Mouse (Mus musculus): ENCODE results near the gene Zfp366.

The Zfp366 gene

GRCm38 (mm10) chr13:99258677-99259076 is 74.1 kb downstream of the Zfp366 start:
- DNase-seq, result peak; percentile 63

DNA sequence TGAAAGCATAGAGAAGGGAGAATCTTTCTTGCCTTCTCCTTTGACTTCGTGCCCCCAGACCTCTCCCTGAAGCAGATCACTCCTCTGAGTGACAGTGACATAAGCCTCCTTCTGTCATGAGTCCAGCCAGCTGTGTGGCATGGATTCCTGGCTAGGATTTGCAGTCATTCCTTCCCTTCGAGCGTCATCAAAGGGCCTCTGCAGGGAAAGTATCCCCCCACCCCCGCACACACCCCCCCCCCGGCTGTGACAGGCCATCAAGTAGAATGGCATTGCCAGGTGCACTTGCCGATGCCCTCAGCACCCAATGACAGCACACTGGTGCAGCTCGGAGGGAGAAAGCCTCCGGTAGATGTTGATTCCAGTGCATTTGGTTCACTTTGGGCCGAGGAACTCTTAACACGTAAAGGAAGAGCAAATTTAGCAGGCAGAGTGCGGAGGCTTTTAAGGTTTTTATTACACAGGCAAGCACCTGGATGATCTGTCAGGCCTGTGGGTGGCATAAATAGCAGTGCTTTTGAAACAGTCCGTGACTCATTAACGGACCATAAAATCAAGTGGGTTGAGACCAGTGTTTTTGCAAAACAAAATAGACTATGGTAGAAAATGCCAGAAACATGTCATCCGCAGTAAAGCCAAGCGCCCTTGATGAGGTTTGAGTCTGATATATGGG is 75.0 kb downstream of the Zfp366 start:
- DNase-seq, result peak; percentile 73

DNA sequence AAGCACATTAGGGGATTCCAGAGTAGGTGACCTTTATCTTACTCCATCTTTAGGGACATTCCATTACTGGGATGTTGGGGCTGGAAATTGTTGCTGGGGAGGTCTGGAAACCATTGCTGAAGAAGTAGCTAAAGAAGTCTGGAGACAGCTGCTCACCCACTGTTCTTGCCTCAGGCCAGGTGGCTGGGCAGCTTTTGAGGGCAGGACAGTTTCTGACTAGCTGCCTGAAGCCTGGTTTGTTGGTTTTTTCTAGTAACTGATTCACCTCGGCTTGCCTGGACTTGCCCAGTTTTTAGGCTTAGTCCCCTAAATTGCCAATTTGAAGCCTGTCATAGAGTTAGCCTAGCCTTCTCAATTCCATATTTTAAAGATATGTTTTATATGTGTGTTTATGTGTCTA is 77.8 kb downstream of the Zfp366 start:
- peak; percentile 55 for DNase-seq

GRCm38 (mm10) chr13:99263159-99263783 is 78.6 kb downstream of the Zfp366 start:
- DNase-seq, result peak; percentile 64

GRCm38 (mm10) chr13:99264483-99264882 is 79.9 kb downstream of the Zfp366 start:
- DNase-seq, result peak; percentile 82

- peak; percentile 71 for DNase-seq
Observed at GRCm38 (mm10) chr13:99272046-99272445, 87.4 kb downstream of the Zfp366 start.

DNA sequence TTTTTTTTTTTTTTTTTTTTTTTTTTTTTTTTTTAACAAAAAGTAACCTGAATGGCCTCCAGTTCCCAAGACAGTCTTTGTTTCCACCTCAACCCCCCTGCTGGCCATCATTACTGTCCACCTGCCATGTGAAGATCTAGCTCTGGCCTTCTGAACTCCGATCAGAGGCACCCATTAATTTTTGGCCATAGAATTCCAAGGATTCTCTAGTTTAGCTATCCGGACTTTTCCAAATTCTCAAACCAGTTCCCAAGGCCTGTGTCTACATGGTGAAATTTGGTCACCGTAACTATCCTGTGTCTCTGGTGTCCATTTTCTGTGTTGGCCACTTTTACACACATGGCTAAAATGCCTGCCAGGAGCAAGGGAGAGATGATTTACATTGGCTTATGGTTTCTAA is 92.9 kb downstream of the Zfp366 start:
- DNase-seq, result peak; percentile 54

- DNase-seq, result peak; percentile 52
Observed at GRCm38 (mm10) chr13:99278511-99278910, 93.9 kb downstream of the Zfp366 start.

GRCm38 (mm10) chr13:99279351-99279750 is 94.7 kb downstream of the Zfp366 start:
- DNase-seq, result peak; percentile 86

DNA sequence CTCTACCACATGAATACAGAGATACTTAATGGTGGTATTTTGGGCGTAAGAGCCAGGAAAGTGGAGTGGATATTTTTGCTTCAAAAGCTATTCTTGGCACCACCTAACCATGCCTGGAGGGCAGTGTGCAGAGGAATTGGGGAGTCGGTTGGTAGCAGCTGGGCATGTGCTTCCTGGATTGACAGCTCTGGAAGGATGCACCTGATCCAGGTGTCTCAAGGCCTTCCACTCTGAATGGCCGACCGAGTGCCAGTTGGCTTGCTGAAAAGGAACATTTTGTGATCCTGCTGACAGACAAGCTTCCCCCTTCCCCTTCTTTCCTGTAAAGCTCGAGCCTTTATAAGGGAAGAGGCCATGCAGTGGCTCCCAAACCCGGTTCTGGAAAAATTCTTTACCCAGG is 98.3 kb downstream of the Zfp366 start:
- DNase-seq, result peak; percentile 92

DNA sequence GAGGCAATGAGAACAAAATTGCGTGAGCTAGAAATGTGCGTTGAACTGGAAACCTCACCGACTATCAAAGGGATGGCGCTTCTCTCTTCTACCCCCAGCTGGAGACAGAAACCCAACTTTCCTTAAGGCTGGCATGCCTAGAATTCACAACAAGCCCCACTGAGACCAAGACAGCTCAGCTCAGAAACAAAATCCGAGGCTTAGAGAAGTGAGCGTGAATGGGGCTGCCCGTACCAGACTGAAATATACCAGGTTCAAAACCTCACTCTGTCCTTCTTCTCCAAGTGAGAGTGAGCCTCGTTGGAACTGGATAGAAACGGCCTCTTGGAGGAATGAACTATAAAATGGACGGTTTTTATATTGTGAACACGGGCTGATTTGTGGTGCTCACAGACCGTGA is 99.3 kb downstream of the Zfp366 start:
- peak; percentile 87 for DNase-seq

GRCm38 (mm10) chr13:99284400-99285160 is 100.0 kb downstream of the Zfp366 start:
- peak; percentile 86 for DNase-seq

DNA sequence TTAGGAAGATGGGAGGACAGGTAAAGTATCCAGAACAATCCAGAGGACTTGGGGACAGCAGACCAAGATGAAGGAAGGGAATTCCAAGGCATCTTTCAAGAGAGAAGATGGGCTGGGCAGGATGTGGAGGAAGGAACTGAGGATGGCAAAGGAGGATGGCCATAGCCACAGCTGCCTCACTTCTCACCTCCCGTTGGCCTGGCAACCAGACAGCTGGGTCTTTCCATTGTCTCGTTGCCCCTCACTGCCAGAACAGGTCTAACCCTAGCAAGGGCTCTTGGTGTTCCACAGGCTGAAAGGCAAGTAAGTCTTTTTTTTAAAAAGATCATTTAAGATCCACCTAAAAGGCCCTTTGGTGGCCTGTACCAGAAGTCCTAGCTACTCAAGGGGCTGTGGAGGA is 100.6 kb downstream of the Zfp366 start:
- DNase-seq, result peak; percentile 66

- peak; percentile 81 for DNase-seq
Observed at GRCm38 (mm10) chr13:99287207-99287606, 102.6 kb downstream of the Zfp366 start.

DNA sequence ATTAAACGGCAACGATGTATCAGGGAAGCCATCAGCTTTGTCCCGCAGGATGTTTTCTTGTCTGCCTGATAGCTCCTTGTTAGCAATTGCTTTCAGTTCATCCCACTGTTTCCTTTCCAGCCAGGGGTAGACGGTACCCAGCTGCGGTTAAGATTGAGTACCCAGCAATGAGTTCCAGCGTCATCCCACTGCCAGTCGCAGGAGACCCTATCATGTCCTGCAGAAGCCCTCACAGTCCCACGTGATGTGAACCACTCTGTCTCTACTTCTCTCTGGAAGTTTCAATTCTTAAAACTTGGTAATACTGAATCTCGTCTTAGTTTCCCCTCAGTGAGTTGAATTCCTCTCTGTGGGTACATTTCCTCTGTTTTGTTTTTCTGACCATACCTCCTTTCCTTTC is 103.2 kb downstream of the Zfp366 start:
- peak; percentile 94 for DNase-seq

- DNase-seq, result peak; percentile 83
Observed at GRCm38 (mm10) chr13:99290766-99291165, 106.1 kb downstream of the Zfp366 start.

GRCm38 (mm10) chr13:99294176-99294575 is 109.6 kb downstream of the Zfp366 start:
- DNase-seq, result peak; percentile 65

GRCm38 (mm10) chr13:99299921-99300320 is 115.3 kb downstream of the Zfp366 start:
- DNase-seq, result no peak
